Mouse (Mus musculus) adrenal gland, adult 2 months (tissue): ENCODE results near the gene Matn3. TPM values are rescaled to one million over a fixed set of nuclear protein-coding genes. Genes with fewer than 3 reads are reported as not detected.

Experiments used
- DNase-seq: peaks from one replicate; pipeline ENCODE4 v3.0.0; 2021
- long read RNA-seq: library from polyadenylated mRNA; stranded (forward); transcript quantifications from one replicate; pipeline ENCODE4 v2.0.0, GENCODE M21; 2021
- polyA plus RNA-seq: library from polyadenylated mRNA; depleted of rRNA; stranded (reverse); fragments of >200 nt; gene quantifications from 2 replicates; pipeline ENCODE4 v1.2.3, GENCODE M21; 2012; rRNA removed
- total RNA-seq, 2 experiments: library from RNA; stranded (reverse); gene quantifications; 2 replicates each; pipeline ENCODE4 v1.2.3; 2021

The Matn3 gene
- total RNA-seq: not detected
- polyA plus RNA-seq: not detected in 2 replicates
- long read RNA-seq: 0 reads

GRCm38 (mm10) chr12:8947714-8948464 is at the start of gene Matn3:
Matn3 (plus strand) TSS chr12:8947929.
- peak; percentile 88 for DNase-seq

- no peak for DNase-seq
Measured at GRCm38 (mm10) chr12:8898879-8899785, 48.6 kb upstream of the Matn3 start.

DNA sequence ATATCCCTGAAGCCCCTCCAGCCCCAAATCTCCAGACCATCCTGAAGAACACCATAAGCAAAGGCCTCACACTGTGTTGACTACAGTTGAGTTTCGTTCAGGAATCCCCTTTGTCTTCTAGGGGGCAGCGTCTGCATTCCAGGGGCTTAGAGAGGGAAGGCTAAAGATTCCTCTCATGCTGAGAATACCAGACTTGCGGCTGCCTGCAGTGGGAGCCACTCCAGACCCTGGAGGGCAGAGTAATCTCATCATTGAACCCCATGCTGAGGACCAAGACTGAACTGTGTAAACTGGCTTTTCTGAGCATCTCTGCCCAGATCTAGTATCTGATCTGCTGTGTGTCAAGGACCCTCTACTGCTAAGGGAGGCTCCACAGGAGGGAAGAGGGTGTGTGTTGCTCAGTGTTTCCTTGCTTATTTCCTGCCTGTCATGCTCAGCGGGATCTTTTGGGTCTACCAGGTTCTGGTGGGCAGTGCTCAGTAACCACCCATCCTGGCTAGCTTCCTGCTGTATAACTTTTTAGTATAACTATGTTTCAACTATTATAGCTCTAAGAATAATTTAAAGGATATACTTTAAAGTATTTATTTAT is 47.5 kb upstream of the Matn3 start:
- no peak for DNase-seq

- DNase-seq: no peak
Measured at GRCm38 (mm10) chr12:8900919-8901663, 46.6 kb upstream of the Matn3 start.

DNA sequence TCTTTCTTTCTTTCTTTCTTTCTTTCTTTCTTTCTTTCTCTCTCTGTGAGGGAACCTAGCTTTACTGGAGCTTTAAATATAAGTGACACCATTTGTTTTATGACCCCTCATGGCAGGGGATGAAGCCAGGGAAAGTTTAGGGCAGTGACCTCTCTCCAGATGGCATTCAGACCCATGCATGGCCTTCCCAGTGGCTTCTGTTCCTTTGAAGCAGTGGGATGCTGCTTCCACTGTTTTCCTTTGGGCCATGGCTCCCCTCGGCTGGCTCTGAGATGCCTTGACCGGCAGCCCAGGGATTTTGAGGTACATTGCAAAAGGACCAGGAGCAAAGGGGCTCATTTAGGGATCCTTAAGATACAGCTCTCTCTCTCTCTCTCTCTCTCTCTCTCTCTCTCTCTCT is 45.8 kb upstream of the Matn3 start:
- no peak for DNase-seq

- DNase-seq: no peak
Measured at GRCm38 (mm10) chr12:8902479-8902878, 45.2 kb upstream of the Matn3 start.

DNA sequence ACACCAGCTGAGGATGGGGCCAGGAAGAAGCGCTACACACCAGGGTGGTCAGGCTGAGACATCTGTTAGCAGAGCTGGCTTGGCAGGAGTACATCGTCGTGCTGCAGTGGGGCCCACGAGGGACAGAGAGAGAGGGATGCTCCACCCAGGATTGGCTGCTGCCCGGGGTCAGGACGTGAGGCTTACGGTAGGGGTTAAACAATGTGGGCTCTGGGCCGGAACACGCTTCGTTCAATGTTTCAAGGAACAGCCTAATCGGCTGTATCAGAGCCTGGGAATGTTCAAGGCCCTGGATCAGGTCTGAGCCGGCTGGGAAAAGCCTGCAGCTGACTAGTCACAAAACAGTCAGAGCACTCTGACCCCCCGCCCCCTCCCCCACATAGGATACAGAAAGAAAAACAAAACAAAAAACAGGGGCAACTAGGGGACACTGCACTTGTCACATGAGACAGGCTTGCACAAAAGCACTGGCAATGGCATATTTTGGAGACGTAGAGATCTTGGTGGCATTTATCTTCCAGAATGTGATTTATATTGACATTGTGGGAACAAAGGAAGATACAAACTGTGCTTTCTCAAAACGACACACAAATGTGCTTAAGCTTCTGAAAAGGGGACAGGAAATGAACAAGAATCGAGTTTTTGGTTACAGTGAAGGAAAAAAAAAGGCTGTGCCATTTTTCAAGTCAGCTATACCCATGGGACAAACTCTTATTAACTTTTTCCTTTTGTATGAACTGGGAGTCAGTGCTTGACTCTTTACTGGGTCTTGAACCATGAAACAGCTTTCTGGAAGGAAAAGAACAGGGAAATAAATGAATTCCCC is 34.7 kb upstream of the Matn3 start:
- peak; percentile 78 for DNase-seq

DNA sequence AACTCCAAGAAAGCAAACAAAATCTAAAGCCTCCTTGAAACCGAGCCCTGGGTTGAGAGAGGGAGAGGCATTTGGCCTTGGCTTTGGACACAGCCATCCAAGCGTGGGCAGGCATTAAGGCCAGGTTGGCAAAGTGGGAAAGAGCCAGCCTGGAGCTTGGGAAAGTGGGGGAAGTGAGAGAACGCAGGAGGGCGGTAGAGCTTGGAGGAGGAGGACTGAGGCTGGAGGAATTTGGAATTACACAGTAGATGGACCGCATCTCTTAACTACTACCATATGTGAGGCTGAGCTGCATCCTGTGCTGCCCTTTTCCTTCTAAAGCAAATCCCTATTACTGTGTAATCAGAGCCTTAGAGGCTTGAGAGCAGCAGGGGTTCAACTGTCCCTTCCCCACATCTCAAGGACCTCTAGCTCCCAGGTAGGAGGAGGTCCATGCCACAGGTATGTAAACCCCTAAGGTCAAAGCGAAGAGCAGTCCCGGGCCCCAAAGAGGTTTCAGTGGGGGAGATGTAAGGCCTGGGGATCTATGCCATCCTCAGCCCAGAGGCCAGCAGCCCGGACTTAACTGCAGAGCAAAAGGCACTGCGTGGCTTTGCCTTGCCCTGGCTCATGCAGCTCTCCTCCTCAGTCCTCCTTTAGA is 33.9 kb upstream of the Matn3 start:
- DNase-seq: peak; percentile 73

- peak; percentile 82 for DNase-seq
Measured at GRCm38 (mm10) chr12:8916378-8916777, 31.4 kb upstream of the Matn3 start.

DNA sequence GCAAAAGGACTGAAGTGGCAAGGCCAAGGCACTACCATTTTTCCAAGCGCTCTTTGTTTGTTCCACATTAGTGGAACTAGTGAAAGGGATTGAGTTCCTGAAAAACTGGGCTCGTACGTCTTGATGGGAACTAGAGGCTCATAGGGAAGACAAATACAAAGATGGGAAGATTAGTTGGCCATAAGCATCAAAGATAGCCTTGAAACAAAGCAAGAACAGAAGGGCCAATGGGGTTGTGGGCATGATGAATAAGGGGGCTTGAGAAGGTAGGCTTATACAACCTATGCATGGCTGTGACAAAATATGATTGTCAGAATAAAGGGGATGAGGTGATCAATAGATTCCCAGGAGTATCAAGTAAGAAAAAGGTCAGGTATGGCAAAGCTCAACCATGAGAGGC is 28.5 kb upstream of the Matn3 start:
- no peak for DNase-seq

GRCm38 (mm10) chr12:8920996-8921393 is 26.7 kb upstream of the Matn3 start:
- DNase-seq: no peak

GRCm38 (mm10) chr12:8921394-8922368 is 26.0 kb upstream of the Matn3 start, which contains the start of gene Laptm4a:
Laptm4a (plus strand) TSS chr12:8921664.
- peak; percentile 100 for DNase-seq

DNA sequence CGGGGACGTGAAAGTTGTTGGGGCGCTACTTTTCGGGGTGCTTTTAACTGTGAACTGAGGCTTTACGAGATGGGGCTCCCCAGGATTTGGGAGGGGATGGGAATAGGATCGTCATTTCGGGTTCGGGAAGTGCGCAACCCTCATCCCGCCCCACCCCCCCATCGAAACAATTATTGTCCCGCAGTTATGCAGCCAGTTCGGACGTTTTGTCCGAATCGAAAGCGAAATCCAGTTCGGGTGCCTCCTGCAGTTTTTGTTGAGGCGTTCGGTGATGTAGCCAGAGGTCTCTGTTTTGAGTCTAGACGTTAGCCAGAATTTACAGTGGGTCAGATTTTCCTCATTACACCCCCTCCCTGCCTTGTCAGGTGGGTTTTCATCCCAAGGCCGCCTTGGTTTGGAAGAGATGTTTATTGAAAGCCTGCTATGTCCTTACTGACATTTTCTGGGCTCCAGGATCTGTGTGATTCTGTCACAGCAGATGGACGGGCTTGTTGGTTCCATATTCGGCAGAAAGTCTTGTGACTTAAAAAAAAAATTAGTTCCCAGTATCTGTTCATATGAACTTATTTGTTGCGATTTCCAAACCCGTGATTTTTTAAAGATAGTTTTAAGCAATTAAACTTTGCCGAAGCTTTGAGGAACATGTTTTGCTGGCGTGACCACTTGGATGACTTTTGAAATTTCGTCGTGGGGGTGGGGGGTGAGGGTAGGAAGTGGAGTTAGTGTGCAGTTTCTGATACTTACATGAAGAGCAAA is 25.2 kb upstream of the Matn3 start:
- no peak for DNase-seq

DNA sequence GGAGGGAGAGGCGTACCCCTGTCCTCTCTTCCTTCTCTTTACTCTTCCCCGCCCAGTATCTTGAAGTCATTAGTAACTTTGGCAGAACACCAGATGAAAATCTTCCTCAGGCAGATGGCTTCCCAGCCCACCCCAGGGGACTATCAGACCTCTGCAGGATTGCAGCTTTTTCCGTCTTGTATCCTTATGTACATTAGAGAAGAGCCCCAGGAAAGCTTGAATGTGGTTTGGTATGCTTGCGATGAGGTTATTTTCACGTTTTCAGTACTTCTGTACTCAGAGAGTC is 24.7 kb upstream of the Matn3 start:
- no peak for DNase-seq

DNA sequence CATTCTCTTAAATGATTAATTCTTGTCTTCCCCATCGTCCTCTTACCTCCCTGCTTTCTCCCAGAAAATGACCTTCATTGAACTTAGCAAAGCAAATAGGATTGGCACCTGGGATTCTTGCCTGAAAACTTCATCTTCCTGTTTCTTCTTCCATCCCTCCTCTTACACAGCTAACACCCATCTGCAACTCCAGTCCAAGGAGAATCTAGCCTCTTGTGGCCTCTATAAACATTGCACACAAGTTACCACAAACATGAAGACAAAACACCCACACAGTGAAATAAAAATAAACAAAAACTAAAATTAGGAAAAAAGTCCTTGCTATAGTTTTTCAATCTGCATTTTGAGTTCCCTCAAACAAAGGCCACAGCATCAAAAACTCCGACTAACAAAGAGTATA is 24.1 kb upstream of the Matn3 start:
- no peak for DNase-seq

DNA sequence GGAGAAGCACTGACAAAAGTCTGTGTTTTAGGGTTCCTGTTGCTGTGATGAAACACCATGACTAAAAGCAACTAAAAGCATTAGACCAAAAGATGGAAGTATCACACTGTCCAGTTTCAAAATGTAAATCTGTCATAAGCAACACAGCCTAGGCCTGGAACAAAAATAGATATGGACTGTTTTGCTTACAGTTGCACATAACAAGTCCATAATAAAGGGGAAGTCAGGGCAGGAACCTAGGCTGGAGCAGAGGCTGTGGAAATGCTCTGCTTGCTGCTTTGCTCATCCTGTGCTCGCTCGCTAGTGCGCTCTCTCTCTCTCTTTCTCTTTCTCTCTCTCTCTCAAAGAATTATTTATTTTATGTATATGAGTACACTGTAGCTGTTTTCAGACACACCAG is 20.1 kb upstream of the Matn3 start:
- no peak for DNase-seq

GRCm38 (mm10) chr12:8928766-8929165 is 19.0 kb upstream of the Matn3 start:
- DNase-seq: peak; percentile 25

- no peak for DNase-seq
Measured at GRCm38 (mm10) chr12:8931083-8931482, 16.6 kb upstream of the Matn3 start.

- peak; percentile 81 for DNase-seq
Measured at GRCm38 (mm10) chr12:8935349-8935748, 12.4 kb upstream of the Matn3 start.
